Mouse (Mus musculus) MEL (cell line): ENCODE results near the gene Llcfc1. TPM values are rescaled to one million over a fixed set of nuclear protein-coding genes. Genes with fewer than 3 reads are reported as not detected.

Experiments used
- DNase-seq: peaks from one replicate; pipeline ENCODE4 v3.0.0; 2011; ENCODE audit warnings: low read depth, low spot score
- H3K27ac ChIP-seq: 2 replicates; pipeline ENCODE4 v1.5.1; 2012; ENCODE audit warnings: low read depth, mild to moderate bottlenecking, control low read depth, low read length, moderate library complexity; ENCODE audit not compliant: control insufficient read depth
- H3K27me3 ChIP-seq, 2 experiments: fragments of 150-350 bp in 1 of 2; sonication (generic) in 1 of 2; 2 replicates each; pipeline ENCODE4 v1.6.1; 2012; ENCODE audit warnings: low read length in 2 of 2, mild to moderate bottlenecking in 2 of 2, improper control_type of control experiment in 1 of 2, moderate library complexity in 1 of 2; ENCODE audit not compliant: insufficient read depth in 2 of 2, control insufficient read depth in 1 of 2
- H3K36me3 ChIP-seq, 2 experiments: 2 replicates each; pipeline ENCODE4 v1.6.1; 2012 to 2014; ENCODE audit warnings: low read length in 2 of 2, improper control_type of control experiment in 1 of 2, inconsistent platforms in 1 of 2, mild to moderate bottlenecking in 1 of 2; ENCODE audit not compliant: insufficient read depth in 2 of 2, control insufficient read depth in 1 of 2
- H3K4me1 ChIP-seq, 2 experiments: fragments of 150-350 bp in 1 of 2; sonication (generic) in 1 of 2; 2 replicates each; pipeline ENCODE4 v1.6.1; 2012; ENCODE audit warnings: low read length in 2 of 2, improper control_type of control experiment in 1 of 2, mild to moderate bottlenecking in 1 of 2; ENCODE audit not compliant: insufficient read depth in 2 of 2, control insufficient read depth in 1 of 2
- H3K4me3 ChIP-seq, 2 experiments: fragments of 150-350 bp in 1 of 2; sonication (generic) in 1 of 2; 2 replicates each; pipeline ENCODE4 v1.5.1; 2012; ENCODE audit warnings: low read depth in 2 of 2, low read length in 2 of 2, mild to moderate bottlenecking in 2 of 2, moderate library complexity in 2 of 2, control low read depth in 1 of 2, improper control_type of control experiment in 1 of 2; ENCODE audit not compliant: control insufficient read depth in 1 of 2, insufficient read depth in 1 of 2
- H3K79me2 ChIP-seq: 2 replicates; pipeline ENCODE4 v1.6.1; 2012; ENCODE audit warnings: mild to moderate bottlenecking, low read length, moderate library complexity; ENCODE audit not compliant: control insufficient read depth, poor library complexity, insufficient read depth
- H3K9ac ChIP-seq: 2 replicates; pipeline ENCODE4 v1.6.1; 2012; ENCODE audit warnings: low read depth, mild to moderate bottlenecking, control low read depth, low read length, moderate library complexity; ENCODE audit not compliant: control insufficient read depth, poor library complexity, severe bottlenecking
- H3K9me3 ChIP-seq: fragments of 150-350 bp; sonication (generic); replicated peaks from 2 replicates; pipeline ENCODE4 v1.6.1; 2012; ENCODE audit warnings: mild to moderate bottlenecking, low read length, improper control_type of control experiment, moderate library complexity; ENCODE audit not compliant: insufficient read depth
- BHLHE40 ChIP-seq: IDR thresholded peaks from 2 replicates; pipeline ENCODE4 v1.6.1; 2012; ENCODE audit warnings: low read depth, mild to moderate bottlenecking, inconsistent platforms, low read length, improper control_type of control experiment, borderline replicate concordance
- CHD1 ChIP-seq: IDR thresholded peaks from 2 replicates; pipeline ENCODE4 v1.6.1; 2012; ENCODE audit warnings: low read depth, mild to moderate bottlenecking, inconsistent platforms, low read length, improper control_type of control experiment
- CHD2 ChIP-seq: IDR thresholded peaks from 2 replicates; pipeline ENCODE4 v1.6.1; 2011; ENCODE audit warnings: low read length, improper control_type of control experiment
- CTCF ChIP-seq, 3 experiments: IDR thresholded peaks in 2 of 3; conservative IDR thresholded peaks in 1 of 3; 2 replicates each; pipeline ENCODE4 v1.5.1; 2011 to 2012; ENCODE audit warnings: low read length in 3 of 3, low read depth in 2 of 3, mild to moderate bottlenecking in 2 of 3, improper control_type of control experiment in 1 of 3, inconsistent platforms in 1 of 3, mixed read lengths in 1 of 3, moderate library complexity in 1 of 3; ENCODE audit not compliant: control insufficient read depth in 1 of 3, insufficient read depth in 1 of 3, poor library complexity in 1 of 3, severe bottlenecking in 1 of 3
- E2F4 ChIP-seq: IDR thresholded peaks from 2 replicates; pipeline ENCODE4 v1.6.1; 2011; ENCODE audit warnings: low read depth, low read length, improper control_type of control experiment, borderline replicate concordance
- EP300 ChIP-seq, 2 experiments: IDR thresholded peaks; 2 replicates each; pipeline ENCODE4 v1.6.1; 2011; ENCODE audit warnings: improper control_type of control experiment in 2 of 2, low read length in 2 of 2, low read depth in 1 of 2, mild to moderate bottlenecking in 1 of 2
- GABPA ChIP-seq: IDR thresholded peaks from 2 replicates; pipeline ENCODE4 v1.6.1; 2012; ENCODE audit warnings: low read depth, mild to moderate bottlenecking, inconsistent platforms, low read length, improper control_type of control experiment, moderate library complexity
- GATA1 ChIP-seq: IDR thresholded peaks from 2 replicates; pipeline ENCODE4 v1.6.1; 2011; ENCODE audit warnings: low read depth, low read length, improper control_type of control experiment
- HCFC1 ChIP-seq: IDR thresholded peaks from 2 replicates; pipeline ENCODE4 v1.6.1; 2012; ENCODE audit warnings: low read depth, mild to moderate bottlenecking, inconsistent platforms, low read length, improper control_type of control experiment, moderate library complexity
- JUND ChIP-seq: IDR thresholded peaks from 2 replicates; pipeline ENCODE4 v1.6.1; 2011; ENCODE audit warnings: low read depth, mild to moderate bottlenecking, improper control_type of control experiment, low read length
- MAFK ChIP-seq: IDR thresholded peaks from 2 replicates; pipeline ENCODE4 v1.6.1; 2011; ENCODE audit warnings: low read depth, mild to moderate bottlenecking, low read length, improper control_type of control experiment, borderline replicate concordance
- MXI1 ChIP-seq: IDR thresholded peaks from 2 replicates; pipeline ENCODE4 v1.6.1; 2011; ENCODE audit warnings: mild to moderate bottlenecking, low read depth, low read length, improper control_type of control experiment
- MYB ChIP-seq: IDR thresholded peaks from 2 replicates; pipeline ENCODE4 v1.6.1; 2011; ENCODE audit warnings: mild to moderate bottlenecking, low read depth, low read length, improper control_type of control experiment
- MYC ChIP-seq: IDR thresholded peaks from 2 replicates; pipeline ENCODE4 v1.6.1; 2011; ENCODE audit warnings: low read depth, mild to moderate bottlenecking, low read length, improper control_type of control experiment, moderate library complexity
- NELFE ChIP-seq: IDR thresholded peaks from 2 replicates; pipeline ENCODE4 v1.6.1; 2011; ENCODE audit warnings: low read depth, low read length, improper control_type of control experiment
- NRF1 ChIP-seq: IDR thresholded peaks from 2 replicates; pipeline ENCODE4 v1.6.1; 2014; ENCODE audit warnings: low read depth, mild to moderate bottlenecking, inconsistent platforms, low read length, improper control_type of control experiment, moderate library complexity; ENCODE audit not compliant: poor library complexity, insufficient read depth, severe bottlenecking
- POLR2A ChIP-seq, 2 experiments: IDR thresholded peaks; 2 replicates each; pipeline ENCODE4 v1.6.1; 2011 to 2012; ENCODE audit warnings: low read length in 2 of 2, mild to moderate bottlenecking in 2 of 2, control low read depth in 1 of 2, improper control_type of control experiment in 1 of 2, low read depth in 1 of 2, moderate library complexity in 1 of 2; ENCODE audit not compliant: control insufficient read depth in 1 of 2, insufficient read depth in 1 of 2, poor library complexity in 1 of 2
- POLR2AphosphoS2 ChIP-seq: IDR thresholded peaks from 2 replicates; pipeline ENCODE4 v1.6.1; 2011; ENCODE audit warnings: low read length, improper control_type of control experiment
- POLR2AphosphoS5 ChIP-seq: IDR thresholded peaks from 2 replicates; pipeline ENCODE4 v1.6.1; 2012; ENCODE audit warnings: low read depth, borderline replicate concordance, mild to moderate bottlenecking, inconsistent platforms, low read length, moderate library complexity, mixed read lengths
- RAD21 ChIP-seq: IDR thresholded peaks from 2 replicates; pipeline ENCODE4 v1.6.1; 2011; ENCODE audit warnings: mild to moderate bottlenecking, low read depth, low read length, improper control_type of control experiment
- RCOR1 ChIP-seq: IDR thresholded peaks from 2 replicates; pipeline ENCODE4 v1.6.1; 2012; ENCODE audit warnings: low read depth, mild to moderate bottlenecking, inconsistent platforms, low read length, improper control_type of control experiment
- SMC3 ChIP-seq: IDR thresholded peaks from 2 replicates; pipeline ENCODE4 v1.6.1; 2011; ENCODE audit warnings: low read depth, low read length, improper control_type of control experiment
- TAL1 ChIP-seq: IDR thresholded peaks from 2 replicates; pipeline ENCODE4 v1.6.1; 2012; ENCODE audit warnings: mild to moderate bottlenecking, inconsistent platforms, low read length, moderate library complexity, mixed read lengths
- TBP ChIP-seq: IDR thresholded peaks from 2 replicates; pipeline ENCODE4 v1.8.0; 2011; ENCODE audit warnings: low read depth, low read length, improper control_type of control experiment
- TCF12 ChIP-seq: IDR thresholded peaks from 2 replicates; pipeline ENCODE4 v1.6.1; 2014; ENCODE audit warnings: low read depth, mild to moderate bottlenecking, inconsistent platforms, low read length, improper control_type of control experiment, moderate library complexity
- ZC3H11A ChIP-seq: IDR thresholded peaks from 2 replicates; pipeline ENCODE4 v1.6.1; 2012; ENCODE audit warnings: low read depth, mild to moderate bottlenecking, inconsistent platforms, low read length, improper control_type of control experiment
- ZKSCAN1 ChIP-seq: IDR thresholded peaks from 2 replicates; pipeline ENCODE4 v1.6.1; 2012; ENCODE audit warnings: low read depth, mild to moderate bottlenecking, inconsistent platforms, low read length, improper control_type of control experiment, moderate library complexity
- ZMIZ1 ChIP-seq: IDR thresholded peaks from 2 replicates; pipeline ENCODE4 v1.6.1; 2012; ENCODE audit warnings: low read depth, mild to moderate bottlenecking, inconsistent platforms, low read length, improper control_type of control experiment, moderate library complexity
- ZNF384 ChIP-seq: IDR thresholded peaks from 2 replicates; pipeline ENCODE4 v1.6.1; 2012; ENCODE audit warnings: low read depth, mild to moderate bottlenecking, inconsistent platforms, low read length, improper control_type of control experiment
- polyA plus RNA-seq, 2 experiments: library from polyadenylated mRNA; stranded (reverse) in 1 of 2; unstranded in 1 of 2; fragments of >175 nt in 1 of 2; fragments of >200 nt in 1 of 2; gene quantifications; 2 replicates each; pipeline versions ENCODE4 v1.2.1 to v1.2.4; 2012; ENCODE audit warnings: low replicate concordance in 2 of 2, low read depth in 1 of 2; ENCODE audit not compliant: insufficient read length in 2 of 2, insufficient read depth in 1 of 2, missing spikeins in 1 of 2
- total RNA-seq: library from RNA; depleted of rRNA; stranded (reverse); fragments of 300-350 nt; gene quantifications from 2 replicates; pipeline ENCODE4 v1.2.3, GENCODE M21; 2012

Gene Llcfc1
- total and polyA plus RNA-seq, 3 experiments = not detected

- H3K9me3 ChIP-seq = no peaks in the 10 kb centered on the region
- peak overlapping the region; percentile 58 for H3K9ac ChIP-seq
- H3K4me1 ChIP-seq = peaks cover 33 to 40% of the 10 kb centered on the region in 2 experiments
- H3K79me2 ChIP-seq = peaks cover 15% of the 10 kb centered on the region
- TF ChIP-seq GATA1 (no peak), POLR2A (IDR thresholded peaks at IDR 0.05; ENCODE audit: control insufficient read depth in 1 of 2, insufficient read depth in 1 of 2, low read depth in 1 of 2, low read length in 2 of 2, poor library complexity in 1 of 2) (no peak), SMC3 (peak; percentile 50), MXI1 (peak; percentile 29; the same call in 1 of the 2 replicates), ZMIZ1 (no peak), ZC3H11A (peak; percentile 7; the same call in 1 of the 2 replicates), CTCF (IDR thresholded peaks at IDR 0.05 in 2 of 3, conservative IDR thresholded peaks at IDR 0.05 in 1 of 3; ENCODE audit: control insufficient read depth in 1 of 3, insufficient read depth in 1 of 3, low read depth in 2 of 3, low read length in 3 of 3, poor library complexity in 1 of 3, severe bottlenecking in 1 of 3) (peak; percentile 40 to 62 (median 44)), ZNF384 (no peak), JUND (no peak), POLR2AphosphoS2 (no peak), GABPA (no peak), RAD21 (peak; percentile 56), MYC (no peak), NRF1 (no peak), BHLHE40 (no peak), EP300 (IDR thresholded peaks at IDR 0.05; ENCODE audit: low read depth in 1 of 2, low read length in 2 of 2) (peak in 1 of 2 experiments; percentile 21; a peak in 1 of 4 replicates), TBP (no peak), CHD2 (no peak), MAFK (no peak), E2F4 (no peak)
- H3K4me3 ChIP-seq = peak overlapping the region; percentile 42 to 77
- peak overlapping the region; percentile 72 for H3K27ac ChIP-seq
- peaks cover 8 to 66% of the 10 kb centered on the region in 2 experiments for H3K36me3 ChIP-seq
- peak; percentile 76 for DNase-seq
- H3K27me3 ChIP-seq = no peaks in the 10 kb centered on the region
Observed at GRCm38 (mm10) chr6:41702928-41703327, 18.7 kb downstream of the Llcfc1 start.

GRCm38 (mm10) chr6:41704123-41704522, 19.9 kb downstream of the Llcfc1 start, which contains the start of gene Kel:
Gene Kel, minus strand, starts transcription at chr6:41704339.
- DNase-seq = peak; percentile 90
- Histone ChIP-seq H3K79me2 (peaks cover 15% of the 10 kb centered on the region), H3K9ac (peak within 1 kb of the TSS; percentile 64), H3K36me3 (peaks cover 8 to 66% of the 10 kb centered on the region in 2 experiments), H3K27me3 (no peaks in the 10 kb centered on the region), H3K27ac (peak within 1 kb of the TSS; percentile 99), H3K4me1 (peaks cover 33 to 40% of the 10 kb centered on the region in 2 experiments), H3K4me3 (peak within 1 kb of the TSS; percentile 42 to 77), H3K9me3 (no peaks in the 10 kb centered on the region)
- TF ChIP-seq MXI1 (0 out of 2 replicates have a peak, but pooled peaks have one; percentile 41), RCOR1 (peak; percentile 84), POLR2AphosphoS5 (no peak), POLR2A (IDR thresholded peaks at IDR 0.05; ENCODE audit: control insufficient read depth in 1 of 2, insufficient read depth in 1 of 2, low read depth in 1 of 2, low read length in 2 of 2, poor library complexity in 1 of 2) (peak in 1 of 2 experiments; percentile 89; a peak in 2 of 4 replicates), GATA1 (peak; percentile 97), EP300 (IDR thresholded peaks at IDR 0.05; ENCODE audit: low read depth in 1 of 2, low read length in 2 of 2) (peak; percentile 94 to 96), BHLHE40 (peak; percentile 43; the same call in 1 of the 2 replicates), GABPA (no peak; the same call in 1 of the 2 replicates), ZC3H11A (no peak), HCFC1 (peak; percentile 49), SMC3 (no peak), MAFK (peak; percentile 29; the same call in 1 of the 2 replicates), TAL1 (peak; percentile 97), JUND (0 out of 2 replicates have a peak, but pooled peaks have one; percentile 42), MYC (peak; percentile 16; the same call in 1 of the 2 replicates), MYB (peak; percentile 59), ZKSCAN1 (no peak), CHD1 (no peak), TCF12 (peak; percentile 97), NELFE (peak; percentile 77), TBP (peak; percentile 69), POLR2AphosphoS2 (peak; percentile 89)
